Mouse (Mus musculus): ENCODE measurements around the gene Slc5a11. TPM values are rescaled to one million over a fixed set of nuclear protein-coding genes. Genes with fewer than 3 reads are reported as not detected.

Slc5a11 gene
- polyA plus RNA-seq, 1 experiment from 2014 or later: 0.58 TPM

- Histone ChIP-seq H3K4me3 (ENCODE audit: low read depth, low read length) (no peak overlapping the region), H3K27ac (ENCODE audit: low read length) (no peak overlapping the region), H3K4me1 (ENCODE audit: control insufficient read depth, low read depth, low read length) (no peaks in the 10 kb centered on the region; the same call in 1 of the 2 replicates), H3K36me3 (ENCODE audit: control insufficient read depth, insufficient read depth) (peaks cover 64% of the 10 kb centered on the region), H3K9me3 (replicated peaks; ENCODE audit: control insufficient read depth, low read length) (no peaks in the 10 kb centered on the region), H3K4me2 (ENCODE audit: low read depth, low read length) (no peak overlapping the region), H3K9ac (ENCODE audit: low read depth, low read length) (no peak overlapping the region), H3K27me3 (ENCODE audit: control insufficient read depth, insufficient read depth, low read depth, low read length) (no peaks in the 10 kb centered on the region)
- 72% methylated on average over 3 of the region's 3 CpGs for WGBS (ENCODE audit: insufficient replicate concordance)
- no peak for ATAC-seq (ENCODE audit: low read depth)
These were observed 26.1 kb upstream of the Slc5a11 start for GRCm38 (mm10) chr7:123188462-123188861.

- H3K36me3 ChIP-seq (ENCODE audit: control insufficient read depth, insufficient read depth): peaks cover 56% of the 10 kb centered on the region
- ATAC-seq (ENCODE audit: low read depth): no peak
- WGBS (ENCODE audit: insufficient replicate concordance): 84% methylated on average over 8 of the region's 8 CpGs
These were observed 24.8 kb upstream of the Slc5a11 start for GRCm38 (mm10) chr7:123189762-123190161.

DNA sequence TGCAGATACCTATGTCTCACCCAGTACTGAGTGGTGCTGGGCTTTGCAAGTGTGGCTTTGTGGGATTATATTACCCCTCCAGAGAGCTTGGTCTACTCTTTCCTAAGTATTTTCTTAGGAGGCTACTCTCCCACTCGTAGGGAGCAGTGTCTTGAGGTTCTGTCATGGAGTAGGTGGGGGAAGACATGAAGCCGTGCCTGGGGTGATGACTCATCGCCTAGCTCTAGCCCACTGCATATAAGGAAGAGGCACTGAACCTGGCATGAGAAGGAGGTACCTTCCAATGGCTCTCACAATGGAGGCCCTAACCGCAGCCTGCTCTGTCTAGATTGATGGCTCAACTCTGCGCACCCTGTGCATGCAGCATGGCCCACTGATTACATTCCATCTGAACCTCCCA, 22.8 kb upstream of the Slc5a11 start:
- no peak for ATAC-seq (ENCODE audit: low read depth)
- no peaks in the 10 kb centered on the region for H3K4me1 ChIP-seq (ENCODE audit: control insufficient read depth, low read depth, low read length)
- H3K36me3 ChIP-seq (ENCODE audit: control insufficient read depth, insufficient read depth): peaks cover 46% of the 10 kb centered on the region
- 77% methylated on average over 5 of the region's 5 CpGs for WGBS (ENCODE audit: insufficient replicate concordance)
- no peak overlapping the region for H3K4me2 ChIP-seq (ENCODE audit: low read depth, low read length)
- H3K27ac ChIP-seq (ENCODE audit: low read length): no peak overlapping the region
- H3K9ac ChIP-seq (ENCODE audit: low read depth, low read length): no peak overlapping the region
- no peaks in the 10 kb centered on the region for H3K27me3 ChIP-seq (ENCODE audit: control insufficient read depth, insufficient read depth, low read depth, low read length)
- H3K4me3 ChIP-seq (ENCODE audit: low read depth, low read length): no peak overlapping the region
- H3K9me3 ChIP-seq (replicated peaks; ENCODE audit: control insufficient read depth, low read length): no peaks in the 10 kb centered on the region

More at GRCm38 (mm10) chr7:123189762-123190161, 24.8 kb upstream of the Slc5a11 start:
- no peak overlapping the region for H3K27ac ChIP-seq (ENCODE audit: low read length)
- no peaks in the 10 kb centered on the region for H3K9me3 ChIP-seq (replicated peaks; ENCODE audit: control insufficient read depth, low read length)
- H3K4me3 ChIP-seq (ENCODE audit: low read depth, low read length): no peak overlapping the region
- no peak overlapping the region for H3K9ac ChIP-seq (ENCODE audit: low read depth, low read length)
- no peaks in the 10 kb centered on the region for H3K27me3 ChIP-seq (ENCODE audit: control insufficient read depth, insufficient read depth, low read depth, low read length)
- no peak overlapping the region for H3K4me2 ChIP-seq (ENCODE audit: low read depth, low read length)
- no peaks in the 10 kb centered on the region; the same call in 1 of the 2 replicates for H3K4me1 ChIP-seq (ENCODE audit: control insufficient read depth, low read depth, low read length)

- Histone ChIP-seq H3K27ac (ENCODE audit: low read length) (no peak overlapping the region), H3K27me3 (ENCODE audit: control insufficient read depth, insufficient read depth, low read depth, low read length) (no peaks in the 10 kb centered on the region), H3K9ac (ENCODE audit: low read depth, low read length) (no peak overlapping the region), H3K4me2 (ENCODE audit: low read depth, low read length) (no peak overlapping the region), H3K4me3 (ENCODE audit: low read depth, low read length) (no peak overlapping the region), H3K9me3 (replicated peaks; ENCODE audit: control insufficient read depth, low read length) (no peaks in the 10 kb centered on the region), H3K4me1 (ENCODE audit: control insufficient read depth, low read depth, low read length) (no peaks in the 10 kb centered on the region), H3K36me3 (ENCODE audit: control insufficient read depth, insufficient read depth) (peaks cover 40% of the 10 kb centered on the region)
- WGBS (ENCODE audit: insufficient replicate concordance): 78% methylated on average over 12 of the region's 12 CpGs
- no peak for ATAC-seq (ENCODE audit: low read depth)
These were observed 21.4 kb upstream of the Slc5a11 start for GRCm38 (mm10) chr7:123193201-123193600.

DNA sequence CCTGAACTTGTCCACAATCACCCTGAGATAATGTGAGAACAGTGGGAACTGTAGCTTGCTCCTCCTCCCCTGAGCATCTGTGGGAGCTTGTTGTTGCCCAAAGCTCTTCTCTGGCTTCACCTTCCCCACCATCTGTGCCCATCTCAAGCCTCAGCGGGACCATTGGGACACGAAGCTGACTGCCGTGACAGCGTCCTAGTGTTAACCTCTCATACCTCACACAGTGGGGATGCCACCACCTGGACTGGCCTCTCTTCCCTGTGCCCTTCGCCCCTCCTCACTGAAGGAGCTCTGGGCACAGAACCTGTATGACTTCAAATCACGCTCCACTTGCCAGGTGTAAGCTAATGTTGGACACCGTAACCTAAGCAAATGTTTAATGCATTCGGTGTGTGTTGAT, 19.9 kb upstream of the Slc5a11 start:
- 90% methylated on average over 8 of the region's 8 CpGs for WGBS (ENCODE audit: insufficient replicate concordance)
- H3K4me1 ChIP-seq (ENCODE audit: control insufficient read depth, low read depth, low read length): no peaks in the 10 kb centered on the region; the same call in 1 of the 2 replicates
- no peaks in the 10 kb centered on the region for H3K27me3 ChIP-seq (ENCODE audit: control insufficient read depth, insufficient read depth, low read depth, low read length)
- H3K4me3 ChIP-seq (ENCODE audit: low read depth, low read length): no peak overlapping the region
- H3K36me3 ChIP-seq (ENCODE audit: control insufficient read depth, insufficient read depth): peaks cover 29% of the 10 kb centered on the region
- ATAC-seq (ENCODE audit: low read depth): no peak
- H3K9ac ChIP-seq (ENCODE audit: low read depth, low read length): no peak overlapping the region
- no peak overlapping the region for H3K27ac ChIP-seq (ENCODE audit: low read length)
- H3K4me2 ChIP-seq (ENCODE audit: low read depth, low read length): no peak overlapping the region
- no peaks in the 10 kb centered on the region for H3K9me3 ChIP-seq (replicated peaks; ENCODE audit: control insufficient read depth, low read length)

DNA sequence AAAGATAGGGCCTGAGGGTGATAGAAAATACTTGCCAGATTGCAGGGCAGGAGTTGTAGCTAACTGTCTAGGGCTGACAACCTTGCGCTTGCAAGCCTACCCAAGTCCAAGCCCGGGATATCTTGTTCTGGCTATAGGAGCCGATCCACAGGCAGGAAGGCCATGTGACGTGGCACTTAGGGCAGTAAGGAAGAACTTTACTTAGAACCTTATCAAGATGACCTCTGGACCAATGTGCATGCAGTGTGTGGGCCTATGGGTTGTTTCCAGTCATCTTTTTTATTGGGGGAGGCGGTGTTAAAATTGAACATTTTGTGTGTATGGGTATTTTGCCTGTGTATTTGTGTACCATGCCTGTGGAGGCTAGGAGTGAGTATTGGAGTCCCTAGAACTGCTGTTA, 18.1 kb upstream of the Slc5a11 start:
- no peaks in the 10 kb centered on the region; the same call in 1 of the 2 replicates for H3K4me1 ChIP-seq (ENCODE audit: control insufficient read depth, low read depth, low read length)
- 73% methylated on average over 5 of the region's 5 CpGs for WGBS (ENCODE audit: insufficient replicate concordance)
- peaks cover 14% of the 10 kb centered on the region for H3K36me3 ChIP-seq (ENCODE audit: control insufficient read depth, insufficient read depth)
- H3K27ac ChIP-seq (ENCODE audit: low read length): no peak overlapping the region
- H3K4me3 ChIP-seq (ENCODE audit: low read depth, low read length): no peak overlapping the region
- no peak overlapping the region for H3K4me2 ChIP-seq (ENCODE audit: low read depth, low read length)
- no peaks in the 10 kb centered on the region for H3K9me3 ChIP-seq (replicated peaks; ENCODE audit: control insufficient read depth, low read length)
- H3K9ac ChIP-seq (ENCODE audit: low read depth, low read length): no peak overlapping the region
- H3K27me3 ChIP-seq (ENCODE audit: control insufficient read depth, insufficient read depth, low read depth, low read length): no peaks in the 10 kb centered on the region
- no peak for ATAC-seq (ENCODE audit: low read depth)

- Histone ChIP-seq H3K4me1 (ENCODE audit: control insufficient read depth, low read depth, low read length) (no peaks in the 10 kb centered on the region; the same call in 1 of the 2 replicates), H3K36me3 (ENCODE audit: control insufficient read depth, insufficient read depth) (peaks cover 2% of the 10 kb centered on the region), H3K9ac (ENCODE audit: low read depth, low read length) (no peak overlapping the region), H3K9me3 (replicated peaks; ENCODE audit: control insufficient read depth, low read length) (no peaks in the 10 kb centered on the region), H3K27ac (ENCODE audit: low read length) (no peak overlapping the region), H3K27me3 (ENCODE audit: control insufficient read depth, insufficient read depth, low read depth, low read length) (no peaks in the 10 kb centered on the region), H3K4me3 (ENCODE audit: low read depth, low read length) (no peak overlapping the region), H3K4me2 (ENCODE audit: low read depth, low read length) (no peak overlapping the region)
- ATAC-seq (ENCODE audit: low read depth): peak; percentile 46
- 64% methylated on average over 10 of the region's 10 CpGs for WGBS (ENCODE audit: insufficient replicate concordance)
These were observed 15.9 kb upstream of the Slc5a11 start for GRCm38 (mm10) chr7:123198695-123199094.

GRCm38 (mm10) chr7:123199151-123199550, 15.4 kb upstream of the Slc5a11 start:
- no peak overlapping the region for H3K4me2 ChIP-seq (ENCODE audit: low read depth, low read length)
- H3K9me3 ChIP-seq (replicated peaks; ENCODE audit: control insufficient read depth, low read length): no peaks in the 10 kb centered on the region
- no peak overlapping the region for H3K9ac ChIP-seq (ENCODE audit: low read depth, low read length)
- H3K4me1 ChIP-seq (ENCODE audit: control insufficient read depth, low read depth, low read length): no peaks in the 10 kb centered on the region; the same call in 1 of the 2 replicates
- no peak overlapping the region for H3K4me3 ChIP-seq (ENCODE audit: low read depth, low read length)
- 63% methylated on average over 3 of the region's 3 CpGs for WGBS (ENCODE audit: insufficient replicate concordance)
- no peaks in the 10 kb centered on the region for H3K27me3 ChIP-seq (ENCODE audit: control insufficient read depth, insufficient read depth, low read depth, low read length)
- H3K36me3 ChIP-seq (ENCODE audit: control insufficient read depth, insufficient read depth): peaks cover 2% of the 10 kb centered on the region
- no peak for ATAC-seq (ENCODE audit: low read depth)
- H3K27ac ChIP-seq (ENCODE audit: low read length): no peak overlapping the region

- Histone ChIP-seq H3K27ac (ENCODE audit: low read length) (no peak overlapping the region), H3K9me3 (replicated peaks; ENCODE audit: control insufficient read depth, low read length) (no peaks in the 10 kb centered on the region), H3K36me3 (ENCODE audit: control insufficient read depth, insufficient read depth) (peaks cover under 1% of the 10 kb centered on the region), H3K4me2 (ENCODE audit: low read depth, low read length) (no peak overlapping the region), H3K4me3 (ENCODE audit: low read depth, low read length) (no peak overlapping the region), H3K9ac (ENCODE audit: low read depth, low read length) (no peak overlapping the region), H3K27me3 (ENCODE audit: control insufficient read depth, insufficient read depth, low read depth, low read length) (no peaks in the 10 kb centered on the region), H3K4me1 (ENCODE audit: control insufficient read depth, low read depth, low read length) (no peaks in the 10 kb centered on the region; the same call in 1 of the 2 replicates)
- no peak for ATAC-seq (ENCODE audit: low read depth)
- WGBS (ENCODE audit: insufficient replicate concordance): 74% methylated on average over 15 of the region's 15 CpGs
These were observed 14.8 kb upstream of the Slc5a11 start for GRCm38 (mm10) chr7:123199656-123200206.
